Mouse (Mus musculus) embryonic fibroblast, embryonic 13.5 days (primary cell): ENCODE results near the gene Cmtm4. TPM values are rescaled to one million over a fixed set of nuclear protein-coding genes. Genes with fewer than 3 reads are reported as not detected.

Source experiments
- H3K27ac ChIP-seq: 2 replicates; pipeline ENCODE4 v1.5.1; 2012; ENCODE audit warnings: low read length, control low read depth, inconsistent platforms; ENCODE audit not compliant: insufficient read depth
- H3K4me1 ChIP-seq: 2 replicates; pipeline ENCODE4 v1.6.1; 2011; ENCODE audit warnings: low read length; ENCODE audit not compliant: control insufficient read depth, insufficient read depth
- H3K4me3 ChIP-seq: 2 replicates; pipeline ENCODE4 v1.5.1; 2011; ENCODE audit warnings: mild to moderate bottlenecking, control low read depth, low read length; ENCODE audit not compliant: insufficient read depth
- CTCF ChIP-seq: IDR thresholded peaks from 2 replicates; pipeline ENCODE4 v1.5.1; 2011; ENCODE audit warnings: mild to moderate bottlenecking, control low read depth, low read length, moderate library complexity, borderline replicate concordance; ENCODE audit not compliant: insufficient read depth
- POLR2A ChIP-seq: IDR thresholded peaks from 2 replicates; pipeline ENCODE4 v1.6.1; 2011; ENCODE audit warnings: low read depth, mild to moderate bottlenecking, control low read depth, low read length, moderate library complexity
- polyA plus RNA-seq: library from polyadenylated mRNA; stranded (reverse); fragments of >200 nt; gene quantifications from 2 replicates; pipeline ENCODE4 v1.2.4, GENCODE M21; 2011; ENCODE audit warnings: low read depth; ENCODE audit not compliant: missing spikeins, insufficient read length

Cmtm4 gene
- polyA plus RNA-seq, 1 experiment, result 28.2 TPM

DNA sequence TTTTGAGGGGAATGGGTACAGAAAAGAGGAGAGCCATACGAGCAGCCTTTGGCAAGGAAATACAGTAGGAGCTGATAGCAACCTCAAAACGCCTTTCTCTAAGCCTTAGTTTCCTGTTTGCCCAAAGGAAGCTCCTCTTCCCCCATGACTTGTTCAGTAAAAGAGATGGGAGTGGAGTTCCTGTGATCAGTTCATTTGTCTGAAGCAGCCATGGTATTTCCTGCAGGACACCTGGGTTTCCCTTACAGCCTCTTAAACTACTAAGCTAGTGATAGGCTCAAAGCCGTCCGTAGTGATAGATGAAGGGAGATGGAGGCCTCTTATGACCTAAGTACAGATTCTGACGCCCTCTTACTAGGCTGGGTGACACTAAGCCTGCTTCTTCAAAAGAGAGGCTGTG, 53.2 kb downstream of the Cmtm4 start:
- TF ChIP-seq CTCF (no peak), POLR2A (no peak)
- H3K27ac ChIP-seq, result no peak overlapping the region
- H3K4me3 ChIP-seq, result no peak overlapping the region

DNA sequence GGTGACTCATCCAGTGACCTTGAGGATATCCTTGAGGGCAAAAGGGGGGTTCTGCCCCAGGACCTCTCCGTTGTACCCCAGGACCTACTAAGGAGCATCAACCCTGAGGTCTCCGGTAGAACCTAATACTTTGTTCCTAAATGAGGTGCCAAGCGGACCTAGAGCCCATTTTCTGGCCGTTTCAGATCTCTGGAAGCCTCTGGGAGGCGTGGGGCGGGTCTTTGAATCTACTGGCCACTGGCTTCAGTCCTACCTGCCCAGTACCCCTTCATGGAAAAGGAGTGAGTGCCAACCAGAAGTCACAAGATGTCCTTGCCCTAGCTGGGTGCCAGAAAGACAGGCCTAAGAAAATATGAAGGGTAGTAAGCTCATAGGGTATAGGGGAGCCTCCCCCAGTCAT, 53.9 kb downstream of the Cmtm4 start:
- Histone ChIP-seq H3K4me1 (no peaks in the 10 kb centered on the region; the same call in 1 of the 2 replicates), H3K4me3 (peak overlapping the region; percentile 56), H3K27ac (peak overlapping the region; percentile 4; the same call in 1 of the 2 replicates)
- TF ChIP-seq CTCF (no peak), POLR2A (no peak)

More for the DNA sequence above, 53.2 kb downstream of the Cmtm4 start:
- H3K4me1 ChIP-seq, result no peaks in the 10 kb centered on the region; the same call in 1 of the 2 replicates

- Histone ChIP-seq H3K27ac (peak overlapping the region; percentile 74), H3K4me3 (peak overlapping the region; percentile 56), H3K4me1 (no peaks in the 10 kb centered on the region; the same call in 1 of the 2 replicates)
- TF ChIP-seq CTCF, result no peak
- TF ChIP-seq POLR2A, result peak; percentile 86
Observed at GRCm38 (mm10) chr8:104341106-104341561, 54.5 kb downstream of the Cmtm4 start.

- Histone ChIP-seq H3K4me3 (peak overlapping the region; percentile 56), H3K27ac (peak overlapping the region; percentile 74), H3K4me1 (no peaks in the 10 kb centered on the region; the same call in 1 of the 2 replicates)
- TF ChIP-seq CTCF (peak; percentile 36), POLR2A (peak; percentile 95)
Observed at GRCm38 (mm10) chr8:104340233-104341105, 55.1 kb downstream of the Cmtm4 start.

- Histone ChIP-seq H3K27ac (peak overlapping the region; percentile 55; the same call in 1 of the 2 replicates), H3K4me1 (no peaks in the 10 kb centered on the region; the same call in 1 of the 2 replicates), H3K4me3 (peak overlapping the region; percentile 56)
- TF ChIP-seq CTCF, result no peak
- no peak for TF ChIP-seq POLR2A
Observed at GRCm38 (mm10) chr8:104339983-104340232, 55.7 kb downstream of the Cmtm4 start.

DNA sequence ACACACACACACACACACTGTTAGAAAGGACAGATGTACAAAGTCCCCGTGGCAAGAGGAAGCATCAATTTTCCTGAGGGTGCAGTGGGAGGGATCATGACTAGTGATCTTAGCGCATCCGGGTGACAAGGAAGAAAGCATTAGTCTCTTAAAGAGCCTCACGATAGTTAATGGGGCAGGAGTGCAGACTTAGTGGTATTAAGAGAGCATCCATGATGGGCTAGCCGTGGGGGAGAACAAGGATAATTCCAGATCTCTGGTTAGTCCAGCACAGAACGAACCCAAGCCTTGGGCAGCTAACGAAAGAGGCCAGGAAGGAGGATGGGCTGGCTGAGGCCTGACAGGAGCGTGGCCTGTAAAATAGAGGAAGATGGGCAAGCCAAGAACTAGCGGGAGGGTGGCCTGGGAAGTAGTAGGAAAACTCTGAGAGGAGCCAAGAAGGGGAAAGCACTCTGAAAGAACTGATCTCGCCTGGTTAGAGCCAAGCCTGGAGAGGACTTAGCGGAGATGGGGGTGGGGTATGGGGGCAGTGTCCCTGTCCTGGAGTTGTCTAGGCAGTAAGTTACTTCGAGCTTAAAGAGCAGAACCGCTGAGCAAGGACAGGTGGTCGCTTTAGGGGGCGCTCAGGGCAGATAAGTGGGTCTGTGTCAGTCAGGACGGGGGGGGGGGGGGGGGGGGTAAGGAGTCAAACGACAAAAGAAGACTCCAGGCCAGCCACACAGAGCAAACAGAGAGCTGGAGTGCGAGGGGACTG, 56.2 kb downstream of the Cmtm4 start, which contains the start of gene Cmtm3:
Gene Cmtm3 (plus strand): TSS at position 182 of the 754 bp plus-strand sequence.
- no peak for TF ChIP-seq CTCF
- TF ChIP-seq POLR2A, result no peak
- Histone ChIP-seq H3K27ac (peak within 1 kb of the TSS; percentile 55; the same call in 1 of the 2 replicates), H3K4me3 (peak within 1 kb of the TSS; percentile 56), H3K4me1 (no peaks in the 10 kb centered on the region; the same call in 1 of the 2 replicates)

- Histone ChIP-seq H3K4me3 (no peak overlapping the region), H3K27ac (no peak overlapping the region), H3K4me1 (no peaks in the 10 kb centered on the region; the same call in 1 of the 2 replicates)
- TF ChIP-seq POLR2A, result no peak
- no peak for TF ChIP-seq CTCF
Observed at GRCm38 (mm10) chr8:104337890-104338289, 57.7 kb downstream of the Cmtm4 start.

GRCm38 (mm10) chr8:104336806-104337205, 58.8 kb downstream of the Cmtm4 start:
- no peak for TF ChIP-seq CTCF
- TF ChIP-seq POLR2A, result no peak
- H3K4me1 ChIP-seq, result no peaks in the 10 kb centered on the region; the same call in 1 of the 2 replicates
- H3K4me3 ChIP-seq, result no peak overlapping the region
- H3K27ac ChIP-seq, result no peak overlapping the region

DNA sequence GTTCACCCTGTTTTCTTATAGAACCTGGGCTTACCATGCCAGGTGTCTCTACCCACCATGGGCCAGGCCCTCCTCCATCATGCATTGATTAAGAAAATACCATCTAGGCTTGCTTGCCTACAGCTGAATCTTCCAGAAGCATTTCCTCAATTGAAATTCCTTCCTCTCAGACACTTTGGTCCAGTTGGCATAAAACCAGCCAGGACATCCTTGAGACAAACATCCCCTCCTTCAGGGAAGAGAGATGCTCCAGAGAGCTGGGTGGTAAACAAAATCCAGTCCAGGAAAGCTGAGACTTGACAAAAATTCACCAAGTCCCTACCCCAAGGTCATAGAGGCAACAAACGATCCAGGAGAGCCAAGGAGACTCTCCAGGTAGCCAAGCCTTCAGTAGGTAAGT, 61.4 kb downstream of the Cmtm4 start:
- no peaks in the 10 kb centered on the region for H3K4me1 ChIP-seq
- H3K4me3 ChIP-seq, result no peak overlapping the region
- TF ChIP-seq POLR2A (no peak), CTCF (no peak)
- no peak overlapping the region for H3K27ac ChIP-seq
